Mouse (Mus musculus) MEL (cell line): ENCODE results near the gene Slc25a45. TPM values are rescaled to one million over a fixed set of nuclear protein-coding genes. Genes with fewer than 3 reads are reported as not detected.

ENCODE experiments used
- DNase-seq: peaks from one replicate; pipeline ENCODE4 v3.0.0; 2011; ENCODE audit warnings: low read depth, low spot score
- H3K27ac ChIP-seq: 2 replicates; pipeline ENCODE4 v1.5.1; 2012; ENCODE audit warnings: low read depth, mild to moderate bottlenecking, control low read depth, low read length, moderate library complexity; ENCODE audit not compliant: control insufficient read depth
- H3K27me3 ChIP-seq, 2 experiments: fragments of 150-350 bp in 1 of 2; sonication (generic) in 1 of 2; 2 replicates each; pipeline ENCODE4 v1.6.1; 2012; ENCODE audit warnings: low read length in 2 of 2, mild to moderate bottlenecking in 2 of 2, improper control_type of control experiment in 1 of 2, moderate library complexity in 1 of 2; ENCODE audit not compliant: insufficient read depth in 2 of 2, control insufficient read depth in 1 of 2
- H3K36me3 ChIP-seq, 2 experiments: 2 replicates each; pipeline ENCODE4 v1.6.1; 2012 to 2014; ENCODE audit warnings: low read length in 2 of 2, improper control_type of control experiment in 1 of 2, inconsistent platforms in 1 of 2, mild to moderate bottlenecking in 1 of 2; ENCODE audit not compliant: insufficient read depth in 2 of 2, control insufficient read depth in 1 of 2
- H3K4me1 ChIP-seq, 2 experiments: fragments of 150-350 bp in 1 of 2; sonication (generic) in 1 of 2; 2 replicates each; pipeline ENCODE4 v1.6.1; 2012; ENCODE audit warnings: low read length in 2 of 2, improper control_type of control experiment in 1 of 2, mild to moderate bottlenecking in 1 of 2; ENCODE audit not compliant: insufficient read depth in 2 of 2, control insufficient read depth in 1 of 2
- H3K4me3 ChIP-seq, 2 experiments: fragments of 150-350 bp in 1 of 2; sonication (generic) in 1 of 2; 2 replicates each; pipeline ENCODE4 v1.5.1; 2012; ENCODE audit warnings: low read depth in 2 of 2, low read length in 2 of 2, mild to moderate bottlenecking in 2 of 2, moderate library complexity in 2 of 2, control low read depth in 1 of 2, improper control_type of control experiment in 1 of 2; ENCODE audit not compliant: control insufficient read depth in 1 of 2, insufficient read depth in 1 of 2
- H3K79me2 ChIP-seq: 2 replicates; pipeline ENCODE4 v1.6.1; 2012; ENCODE audit warnings: mild to moderate bottlenecking, low read length, moderate library complexity; ENCODE audit not compliant: control insufficient read depth, poor library complexity, insufficient read depth
- H3K9ac ChIP-seq: 2 replicates; pipeline ENCODE4 v1.6.1; 2012; ENCODE audit warnings: low read depth, mild to moderate bottlenecking, control low read depth, low read length, moderate library complexity; ENCODE audit not compliant: control insufficient read depth, poor library complexity, severe bottlenecking
- H3K9me3 ChIP-seq: fragments of 150-350 bp; sonication (generic); replicated peaks from 2 replicates; pipeline ENCODE4 v1.6.1; 2012; ENCODE audit warnings: mild to moderate bottlenecking, low read length, improper control_type of control experiment, moderate library complexity; ENCODE audit not compliant: insufficient read depth
- BHLHE40 ChIP-seq: IDR thresholded peaks from 2 replicates; pipeline ENCODE4 v1.6.1; 2012; ENCODE audit warnings: low read depth, mild to moderate bottlenecking, inconsistent platforms, low read length, improper control_type of control experiment, borderline replicate concordance
- CTCF ChIP-seq, 3 experiments: IDR thresholded peaks in 2 of 3; conservative IDR thresholded peaks in 1 of 3; 2 replicates each; pipeline ENCODE4 v1.5.1; 2011 to 2012; ENCODE audit warnings: low read length in 3 of 3, low read depth in 2 of 3, mild to moderate bottlenecking in 2 of 3, improper control_type of control experiment in 1 of 3, inconsistent platforms in 1 of 3, mixed read lengths in 1 of 3, moderate library complexity in 1 of 3; ENCODE audit not compliant: control insufficient read depth in 1 of 3, insufficient read depth in 1 of 3, poor library complexity in 1 of 3, severe bottlenecking in 1 of 3
- ELF1 ChIP-seq: IDR thresholded peaks from 2 replicates; pipeline ENCODE4 v1.6.1; 2014; ENCODE audit warnings: low read depth, mild to moderate bottlenecking, inconsistent platforms, low read length, improper control_type of control experiment, moderate library complexity
- EP300 ChIP-seq, 2 experiments: IDR thresholded peaks; 2 replicates each; pipeline ENCODE4 v1.6.1; 2011; ENCODE audit warnings: improper control_type of control experiment in 2 of 2, low read length in 2 of 2, low read depth in 1 of 2, mild to moderate bottlenecking in 1 of 2
- ETS1 ChIP-seq: IDR thresholded peaks from 2 replicates; pipeline ENCODE4 v1.6.1; 2012; ENCODE audit warnings: low read depth, mild to moderate bottlenecking, inconsistent platforms, low read length, improper control_type of control experiment, moderate library complexity
- GABPA ChIP-seq: IDR thresholded peaks from 2 replicates; pipeline ENCODE4 v1.6.1; 2012; ENCODE audit warnings: low read depth, mild to moderate bottlenecking, inconsistent platforms, low read length, improper control_type of control experiment, moderate library complexity
- GATA1 ChIP-seq: IDR thresholded peaks from 2 replicates; pipeline ENCODE4 v1.6.1; 2011; ENCODE audit warnings: low read depth, low read length, improper control_type of control experiment
- HCFC1 ChIP-seq: IDR thresholded peaks from 2 replicates; pipeline ENCODE4 v1.6.1; 2012; ENCODE audit warnings: low read depth, mild to moderate bottlenecking, inconsistent platforms, low read length, improper control_type of control experiment, moderate library complexity
- KAT2A ChIP-seq: conservative IDR thresholded peaks from 2 replicates; pipeline ENCODE4 v1.6.1; 2012; ENCODE audit warnings: low read depth, low read length, improper control_type of control experiment, inconsistent platforms
- MEF2A ChIP-seq: IDR thresholded peaks from 2 replicates; pipeline ENCODE4 v1.6.1; 2014; ENCODE audit warnings: low read depth, mild to moderate bottlenecking, inconsistent platforms, low read length, improper control_type of control experiment; ENCODE audit not compliant: poor library complexity, insufficient replicate concordance, severe bottlenecking; ENCODE audit errors: extremely low read depth
- MXI1 ChIP-seq: IDR thresholded peaks from 2 replicates; pipeline ENCODE4 v1.6.1; 2011; ENCODE audit warnings: mild to moderate bottlenecking, low read depth, low read length, improper control_type of control experiment
- MYB ChIP-seq: IDR thresholded peaks from 2 replicates; pipeline ENCODE4 v1.6.1; 2011; ENCODE audit warnings: mild to moderate bottlenecking, low read depth, low read length, improper control_type of control experiment
- MYC ChIP-seq: IDR thresholded peaks from 2 replicates; pipeline ENCODE4 v1.6.1; 2011; ENCODE audit warnings: low read depth, mild to moderate bottlenecking, low read length, improper control_type of control experiment, moderate library complexity
- NELFE ChIP-seq: IDR thresholded peaks from 2 replicates; pipeline ENCODE4 v1.6.1; 2011; ENCODE audit warnings: low read depth, low read length, improper control_type of control experiment
- POLR2A ChIP-seq, 2 experiments: IDR thresholded peaks; 2 replicates each; pipeline ENCODE4 v1.6.1; 2011 to 2012; ENCODE audit warnings: low read length in 2 of 2, mild to moderate bottlenecking in 2 of 2, control low read depth in 1 of 2, improper control_type of control experiment in 1 of 2, low read depth in 1 of 2, moderate library complexity in 1 of 2; ENCODE audit not compliant: control insufficient read depth in 1 of 2, insufficient read depth in 1 of 2, poor library complexity in 1 of 2
- POLR2AphosphoS2 ChIP-seq: IDR thresholded peaks from 2 replicates; pipeline ENCODE4 v1.6.1; 2011; ENCODE audit warnings: low read length, improper control_type of control experiment
- SIN3A ChIP-seq: IDR thresholded peaks from 2 replicates; pipeline ENCODE4 v1.6.1; 2012; ENCODE audit warnings: low read length, improper control_type of control experiment, inconsistent platforms
- TAL1 ChIP-seq: IDR thresholded peaks from 2 replicates; pipeline ENCODE4 v1.6.1; 2012; ENCODE audit warnings: mild to moderate bottlenecking, inconsistent platforms, low read length, moderate library complexity, mixed read lengths
- TBP ChIP-seq: IDR thresholded peaks from 2 replicates; pipeline ENCODE4 v1.8.0; 2011; ENCODE audit warnings: low read depth, low read length, improper control_type of control experiment
- USF1 ChIP-seq: IDR thresholded peaks from 2 replicates; pipeline ENCODE4 v1.6.1; 2014; ENCODE audit warnings: low read depth, mild to moderate bottlenecking, inconsistent platforms, low read length, improper control_type of control experiment, moderate library complexity
- USF2 ChIP-seq, 2 experiments: IDR thresholded peaks; 2 replicates each; pipeline ENCODE4 v1.6.1; 2011 to 2012; ENCODE audit warnings: improper control_type of control experiment in 2 of 2, low read length in 2 of 2, borderline replicate concordance in 1 of 2, inconsistent platforms in 1 of 2, low read depth in 1 of 2, mild to moderate bottlenecking in 1 of 2; ENCODE audit not compliant: insufficient read depth in 1 of 2
- ZKSCAN1 ChIP-seq: IDR thresholded peaks from 2 replicates; pipeline ENCODE4 v1.6.1; 2012; ENCODE audit warnings: low read depth, mild to moderate bottlenecking, inconsistent platforms, low read length, improper control_type of control experiment, moderate library complexity
- ZMIZ1 ChIP-seq: IDR thresholded peaks from 2 replicates; pipeline ENCODE4 v1.6.1; 2012; ENCODE audit warnings: low read depth, mild to moderate bottlenecking, inconsistent platforms, low read length, improper control_type of control experiment, moderate library complexity
- ZNF384 ChIP-seq: IDR thresholded peaks from 2 replicates; pipeline ENCODE4 v1.6.1; 2012; ENCODE audit warnings: low read depth, mild to moderate bottlenecking, inconsistent platforms, low read length, improper control_type of control experiment
- polyA plus RNA-seq, 2 experiments: library from polyadenylated mRNA; stranded (reverse) in 1 of 2; unstranded in 1 of 2; fragments of >175 nt in 1 of 2; fragments of >200 nt in 1 of 2; gene quantifications; 2 replicates each; pipeline versions ENCODE4 v1.2.1 to v1.2.4; 2012; ENCODE audit warnings: low replicate concordance in 2 of 2, low read depth in 1 of 2; ENCODE audit not compliant: insufficient read length in 2 of 2, insufficient read depth in 1 of 2, missing spikeins in 1 of 2
- total RNA-seq: library from RNA; depleted of rRNA; stranded (reverse); fragments of 300-350 nt; gene quantifications from 2 replicates; pipeline ENCODE4 v1.2.3, GENCODE M21; 2012

Gene Slc25a45
- total and polyA plus RNA-seq, 3 experiments = 23.5 to 30.7 TPM; not detected in 1

DNA sequence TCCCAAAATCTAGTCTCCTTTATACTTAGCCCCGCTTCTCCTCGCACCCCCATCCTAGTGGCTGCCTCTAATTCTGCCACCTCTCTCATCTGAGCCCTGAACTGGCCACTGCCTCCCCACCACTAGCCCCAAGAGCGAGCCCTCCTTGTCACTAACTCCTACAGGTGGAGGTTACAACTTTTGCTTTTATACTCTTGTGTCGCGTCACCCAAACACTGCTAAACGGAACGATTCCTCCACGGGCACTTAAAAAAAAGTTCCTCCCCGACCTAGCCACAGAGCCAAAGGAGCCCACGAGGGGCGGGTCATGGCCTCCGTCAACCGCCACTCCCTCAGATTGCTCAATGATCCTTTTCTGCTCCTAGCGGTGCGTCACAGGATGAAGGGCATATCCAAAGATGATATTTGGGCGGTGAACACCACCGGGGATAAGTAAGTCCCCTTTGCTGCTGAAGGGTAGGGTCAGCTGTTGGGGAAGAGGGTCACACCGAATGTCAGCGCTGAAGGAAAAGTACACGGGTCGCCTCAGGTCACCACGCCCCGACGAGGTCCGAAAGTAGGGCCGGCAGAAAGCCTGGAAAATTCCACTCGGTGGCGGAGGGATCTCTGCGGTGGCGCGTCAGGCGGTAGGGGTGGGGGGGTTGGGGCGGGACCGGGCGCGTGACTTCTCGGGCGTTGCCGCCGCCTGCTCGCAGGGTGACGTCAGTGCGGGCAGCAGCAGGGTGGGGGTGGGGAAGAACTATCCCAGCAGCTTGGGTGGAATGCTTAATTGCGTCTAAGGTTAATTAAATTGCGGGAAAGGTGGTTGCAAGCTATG is 32.1 kb upstream of the Slc25a45 start (continued):
- TF ChIP-seq ZKSCAN1 (no peak), TAL1 (no peak), MEF2A (0 out of 2 replicates have a peak, but pooled peaks have one; percentile 15), POLR2A (IDR thresholded peaks at IDR 0.05; ENCODE audit: control insufficient read depth in 1 of 2, insufficient read depth in 1 of 2, low read depth in 1 of 2, low read length in 2 of 2, poor library complexity in 1 of 2) (peak; percentile 94 to 95)

DNA sequence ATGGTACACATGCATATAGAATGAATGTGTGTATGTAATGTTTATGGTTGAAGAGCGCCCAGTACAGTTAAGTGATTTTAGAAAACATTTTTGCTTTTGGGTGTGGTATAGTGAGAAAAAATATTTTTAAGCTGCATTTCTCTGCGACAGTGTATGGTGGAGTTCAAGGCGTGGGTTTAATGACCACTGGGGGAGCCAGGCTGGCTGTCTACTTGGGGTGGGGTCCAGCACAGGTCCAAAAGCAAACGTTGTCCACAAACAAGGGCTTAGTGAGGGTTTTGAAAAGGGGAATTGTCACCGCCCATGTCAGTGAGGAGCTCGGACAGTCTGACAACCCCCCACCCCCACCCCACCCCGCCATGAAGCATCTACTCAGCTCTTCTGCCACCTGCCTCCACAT is 31.5 kb upstream of the Slc25a45 start:
- Histone ChIP-seq H3K4me1 (peaks cover 15 to 58% of the 10 kb centered on the region in 2 experiments), H3K4me3 (peak overlapping the region; percentile 52 to 66), H3K9ac (peak overlapping the region; percentile 86), H3K36me3 (peaks cover 0 to 42% of the 10 kb centered on the region in 2 experiments; a peak in 2 of 4 replicates), H3K27ac (peak overlapping the region; percentile 96), H3K9me3 (no peaks in the 10 kb centered on the region), H3K27me3 (no peaks in the 10 kb centered on the region), H3K79me2 (peaks cover 38% of the 10 kb centered on the region)
- no peak for TF ChIP-seq CTCF (IDR thresholded peaks at IDR 0.05 in 2 of 3, conservative IDR thresholded peaks at IDR 0.05 in 1 of 3; ENCODE audit: control insufficient read depth in 1 of 3, insufficient read depth in 1 of 3, low read depth in 2 of 3, low read length in 3 of 3, poor library complexity in 1 of 3, severe bottlenecking in 1 of 3)
- no peak for TF ChIP-seq SIN3A
- 0 out of 2 replicates have a peak, but pooled peaks have one; percentile 2 for TF ChIP-seq POLR2AphosphoS2
- no peak for TF ChIP-seq USF2 (IDR thresholded peaks at IDR 0.05; ENCODE audit: borderline replicate concordance in 1 of 2, insufficient read depth in 1 of 2, low read depth in 1 of 2, low read length in 2 of 2)
- no peak for DNase-seq

DNA sequence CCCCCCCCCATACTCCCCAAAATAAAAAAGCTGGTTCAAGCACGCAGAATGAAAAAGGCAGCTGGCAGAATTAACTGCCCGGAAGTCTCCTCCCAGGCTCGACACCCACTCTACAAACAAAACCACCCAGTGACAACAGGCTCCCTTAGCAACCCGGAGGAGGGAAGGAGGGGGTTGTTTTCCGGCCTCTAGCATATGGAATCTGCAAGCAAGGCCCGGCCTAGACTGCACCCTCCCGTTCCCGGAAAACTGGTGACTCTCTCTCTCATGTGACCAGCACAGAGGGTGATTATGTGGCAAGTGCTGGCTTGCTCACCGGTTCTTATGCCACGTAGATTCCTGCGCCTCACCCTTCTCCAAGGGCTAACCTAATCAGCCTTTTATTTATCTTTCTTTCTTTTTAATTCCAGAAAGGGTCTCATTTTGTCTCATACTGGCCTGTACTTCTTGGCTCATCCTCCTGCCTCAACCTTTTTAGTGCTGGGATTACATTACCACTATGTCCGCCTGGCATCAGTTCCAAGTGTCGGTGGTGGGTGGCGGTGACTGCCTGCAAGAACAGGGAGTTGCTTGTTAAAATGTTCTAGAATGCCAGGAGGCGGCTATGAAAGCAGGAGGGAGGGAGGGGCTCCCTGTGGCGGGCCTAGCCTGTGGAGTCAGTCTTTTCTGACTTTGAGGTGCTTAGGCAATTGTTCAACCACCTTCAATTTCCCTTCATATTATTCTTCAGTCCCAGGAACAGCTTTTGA is 30.9 kb upstream of the Slc25a45 start:
- Histone ChIP-seq H3K36me3 (peaks cover 0 to 42% of the 10 kb centered on the region in 2 experiments; a peak in 2 of 4 replicates), H3K27ac (peak overlapping the region; percentile 96), H3K79me2 (peaks cover 36% of the 10 kb centered on the region), H3K4me1 (peaks cover 15 to 58% of the 10 kb centered on the region in 2 experiments), H3K9me3 (no peaks in the 10 kb centered on the region), H3K9ac (peak overlapping the region; percentile 86), H3K27me3 (no peaks in the 10 kb centered on the region), H3K4me3 (peak overlapping the region; percentile 52 to 66)
- DNase-seq = peak; percentile 93
- TF ChIP-seq NELFE (peak; percentile 47), BHLHE40 (peak; percentile 88), USF2 (IDR thresholded peaks at IDR 0.05; ENCODE audit: borderline replicate concordance in 1 of 2, insufficient read depth in 1 of 2, low read depth in 1 of 2, low read length in 2 of 2) (peak in 1 of 2 experiments; percentile 59; a peak in 1 of 4 replicates), MXI1 (peak; percentile 78), ZNF384 (peak; percentile 48; the same call in 1 of the 2 replicates), USF1 (peak; percentile 91), ZKSCAN1 (no peak), TBP (peak; percentile 85), POLR2A (IDR thresholded peaks at IDR 0.05; ENCODE audit: control insufficient read depth in 1 of 2, insufficient read depth in 1 of 2, low read depth in 1 of 2, low read length in 2 of 2, poor library complexity in 1 of 2) (peak in 1 of 2 experiments; percentile 55; a peak in 2 of 4 replicates), HCFC1 (peak; percentile 70), MYC (peak; percentile 74; the same call in 1 of the 2 replicates), MYB (peak; percentile 19; the same call in 1 of the 2 replicates), ZMIZ1 (peak; percentile 50; the same call in 1 of the 2 replicates), KAT2A (no peak; the same call in 1 of the 2 replicates), MEF2A (no peak), GATA1 (no peak), ETS1 (peak; percentile 93), GABPA (no peak), EP300 (IDR thresholded peaks at IDR 0.05; ENCODE audit: low read depth in 1 of 2, low read length in 2 of 2) (peak; percentile 12 to 77; a peak in 3 of 4 replicates), ELF1 (peak; percentile 67; the same call in 1 of the 2 replicates)
